Mouse (Mus musculus): Measurements from ENCODE around the gene Gin1.
"Not testable (repeated sequence)": the region's sequence is repeated elsewhere in the genome, so short reads cannot be mapped to it uniquely, and the experiment has no call there.

Gene Gin1

DNA sequence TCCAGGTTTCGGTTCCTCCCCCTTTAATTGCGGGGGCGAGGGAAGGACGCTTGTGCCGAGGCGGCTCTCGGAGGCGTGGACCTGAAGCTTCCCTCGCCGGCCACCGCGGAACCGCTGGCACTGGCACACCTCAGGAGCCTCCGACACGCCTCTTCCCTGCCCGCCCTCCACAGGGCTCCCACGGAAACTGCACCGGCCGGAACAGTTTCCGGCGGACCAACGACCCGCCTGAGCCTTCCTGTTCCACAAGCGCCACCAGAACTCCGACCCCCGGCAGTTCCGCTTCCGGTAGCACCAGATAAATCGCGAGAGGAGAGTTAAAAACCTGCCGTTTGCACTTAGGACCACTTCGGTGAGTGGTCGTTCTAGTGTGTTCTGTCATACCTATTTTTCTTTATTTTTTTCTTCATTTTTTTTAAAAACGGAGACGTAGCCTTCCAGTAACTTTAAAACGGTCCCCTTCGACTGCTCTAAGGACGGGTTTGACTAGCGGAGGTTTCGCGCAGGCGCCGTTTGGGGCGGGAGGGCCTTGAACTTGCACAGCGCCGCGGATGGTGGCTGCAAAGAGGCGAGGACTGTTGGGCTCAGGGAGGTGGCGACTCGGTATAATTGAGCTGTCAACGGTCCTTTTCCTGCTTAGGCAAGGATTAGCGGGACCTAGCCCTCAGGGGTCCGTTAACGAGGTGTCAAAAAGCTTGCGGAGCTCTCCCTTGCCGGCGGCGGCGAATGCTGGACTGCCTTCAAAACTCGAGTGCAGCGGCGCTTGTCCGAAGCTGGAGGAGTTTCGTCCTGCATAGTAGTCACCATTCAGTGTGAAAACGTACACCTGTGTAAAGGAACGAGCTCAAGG, at the start of gene Gin1, which contains the start of gene Ppip5k2:
TSS of gene Gin1 (plus strand) at position 269 of the 850 bp plus-strand sequence.
TSS of gene Ppip5k2 (minus strand) at position 508 of the 850 bp plus-strand sequence.
- DNase-seq (ENCODE audit: low read depth, low spot score), result peak; percentile 90

DNA sequence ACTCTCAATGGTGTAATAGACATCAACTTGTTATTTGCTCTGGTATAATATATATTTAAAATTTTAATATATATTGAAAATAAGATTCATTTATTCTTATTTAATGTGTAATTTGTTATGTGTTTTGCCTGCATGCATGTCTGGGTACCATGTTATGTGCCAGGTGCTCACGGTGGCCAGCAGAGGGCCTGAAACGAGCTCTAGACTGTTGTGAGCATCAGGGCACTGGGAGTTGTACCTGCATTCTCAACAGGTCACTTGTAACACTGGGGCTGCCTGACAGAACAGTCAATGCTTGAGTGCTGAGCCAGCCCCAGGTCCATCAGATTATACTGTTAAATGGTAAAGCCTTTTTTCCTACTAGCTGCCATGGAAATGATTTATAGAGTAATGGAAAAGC, 43.2 kb upstream of the Gin1 start:
- no peak for DNase-seq (ENCODE audit: low read depth, low spot score)

DNA sequence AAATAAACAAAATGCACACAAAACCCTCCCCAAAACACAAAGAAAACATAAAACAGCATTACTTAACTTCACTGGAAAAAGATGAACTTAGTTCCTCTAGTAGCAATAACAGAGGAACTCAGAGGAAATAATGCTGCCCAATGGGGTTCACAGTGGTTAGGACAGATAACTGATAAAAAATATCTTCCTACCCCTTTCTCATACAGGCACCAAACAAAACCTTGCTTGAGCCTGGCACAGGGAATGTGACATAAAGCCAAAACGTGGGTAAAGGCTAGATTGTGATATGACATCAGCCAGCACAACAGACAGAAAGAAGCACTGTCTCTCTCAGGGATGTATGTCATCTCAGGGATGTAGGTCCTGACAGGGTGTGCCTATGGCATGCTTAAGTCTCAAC, 40.6 kb upstream of the Gin1 start:
- DNase-seq (ENCODE audit: low read depth, low spot score), result no peak

DNA sequence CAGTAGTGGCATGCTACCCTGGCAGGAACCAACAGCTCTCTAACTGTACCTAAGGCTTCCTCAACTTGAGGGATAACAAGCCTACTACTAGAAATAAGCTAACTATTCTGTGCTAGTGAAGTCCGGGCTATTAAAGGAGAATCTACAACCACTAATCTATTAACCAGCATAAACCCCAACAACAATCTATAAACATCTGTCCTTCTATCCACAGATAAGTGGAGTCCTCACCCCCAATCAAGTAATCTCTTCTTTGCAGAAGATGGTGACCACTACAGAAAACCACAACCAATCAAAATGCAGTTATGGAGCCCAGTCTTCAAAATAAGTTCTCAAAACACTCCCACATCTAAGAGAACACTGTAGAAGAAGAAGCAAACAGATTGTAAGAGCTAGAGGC, 26.9 kb upstream of the Gin1 start:
- no peak for DNase-seq (ENCODE audit: low read depth, low spot score)

DNA sequence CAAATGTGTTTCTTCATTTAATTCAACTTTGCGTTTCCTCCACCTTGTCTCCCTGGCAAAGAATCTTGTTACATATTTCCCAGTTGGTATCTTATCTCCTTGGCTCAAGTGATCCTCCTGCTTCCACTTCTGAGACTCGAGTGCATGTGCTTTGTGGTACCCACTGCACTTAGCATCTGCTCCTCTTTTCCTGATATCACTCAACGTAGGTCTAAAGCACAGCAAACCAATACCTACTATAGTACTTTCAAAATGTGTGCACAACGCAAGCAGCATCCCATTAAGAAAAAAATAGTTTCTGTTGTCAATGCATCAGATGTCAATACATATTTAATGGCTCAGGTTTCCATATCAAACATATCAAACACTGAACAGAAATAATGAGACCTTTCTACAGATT, 24.3 kb upstream of the Gin1 start:
- no peak for DNase-seq (ENCODE audit: low read depth, low spot score)

DNA sequence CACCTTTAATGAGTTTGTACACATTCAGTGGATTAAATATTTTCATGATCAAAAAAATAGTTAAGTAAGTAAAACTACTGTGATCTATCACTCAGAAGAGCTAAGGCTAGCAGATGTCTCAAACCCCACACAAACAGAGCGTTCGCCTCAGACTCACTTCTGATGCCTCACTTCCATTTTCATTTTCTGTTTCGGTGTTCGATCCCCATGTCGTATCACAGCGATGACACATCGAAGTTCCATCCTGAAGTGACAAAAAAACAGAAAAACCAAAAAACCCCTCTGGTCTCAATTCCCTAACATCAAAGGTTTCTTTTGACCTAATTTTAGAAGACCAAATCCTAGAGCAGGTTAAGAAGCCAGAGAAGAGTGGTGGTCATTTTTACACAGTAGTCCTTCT, 23.7 kb upstream of the Gin1 start:
- no peak for DNase-seq (ENCODE audit: low read depth, low spot score)

DNA sequence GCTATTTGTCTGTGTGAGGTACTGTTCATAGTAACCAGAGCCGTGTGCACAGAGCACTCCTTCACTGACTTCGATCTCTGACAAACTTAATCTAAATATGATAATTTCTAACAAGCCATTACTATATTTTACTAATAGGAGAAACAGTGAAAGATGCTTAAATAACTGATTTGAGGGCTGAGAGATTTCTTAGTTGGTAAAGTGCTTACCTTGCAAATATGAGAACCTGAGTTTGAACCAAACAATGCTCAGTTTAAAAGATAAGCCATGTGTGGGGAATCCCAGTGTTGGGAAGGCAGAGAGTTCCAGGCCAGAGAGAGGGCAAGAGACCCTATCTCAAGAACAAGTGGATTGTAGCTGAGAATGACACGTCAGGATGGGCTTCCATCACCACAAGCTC, 21.8 kb upstream of the Gin1 start:
- no peak for DNase-seq (ENCODE audit: low read depth, low spot score)

DNA sequence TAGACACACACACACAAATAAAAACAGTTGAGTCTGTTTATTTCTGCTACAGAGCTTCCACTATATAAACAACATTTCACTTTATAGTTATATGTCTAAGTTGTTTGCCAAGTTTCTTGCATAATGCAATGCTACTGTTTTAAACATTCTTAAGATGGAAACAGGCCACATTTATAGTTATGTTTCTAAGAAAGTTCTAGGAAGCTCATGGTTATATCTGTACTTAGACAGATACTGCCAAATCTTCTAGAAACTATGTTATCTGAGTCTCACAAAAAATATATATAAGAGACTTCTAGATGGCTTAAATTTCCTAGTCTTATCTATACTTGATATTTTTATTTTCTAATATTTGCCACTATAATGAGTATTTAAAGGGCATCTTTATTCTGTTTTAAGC, 16.8 kb upstream of the Gin1 start:
- DNase-seq (ENCODE audit: low read depth, low spot score), result no peak

DNA sequence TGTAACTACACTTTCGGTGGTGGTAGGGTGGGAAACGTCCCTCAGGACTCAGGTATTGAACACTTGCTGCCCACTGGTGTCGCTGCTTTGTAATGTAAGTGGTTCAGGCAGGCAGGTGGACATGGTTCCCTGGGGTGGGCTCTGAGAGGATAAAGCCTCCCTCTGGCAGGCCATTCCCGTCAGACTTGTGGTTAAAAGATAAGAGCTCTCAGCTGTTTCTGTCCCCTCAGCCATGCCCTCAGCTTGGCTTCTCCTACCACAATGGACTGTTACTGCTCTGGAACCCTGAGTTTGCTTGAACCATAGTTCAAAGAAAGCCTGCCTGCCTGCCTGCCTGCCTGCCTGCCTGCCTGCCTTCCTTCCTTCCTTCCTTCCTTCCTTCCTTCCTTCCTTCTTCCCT, 15.6 kb upstream of the Gin1 start:
- no peak for DNase-seq (ENCODE audit: low read depth, low spot score)

DNA sequence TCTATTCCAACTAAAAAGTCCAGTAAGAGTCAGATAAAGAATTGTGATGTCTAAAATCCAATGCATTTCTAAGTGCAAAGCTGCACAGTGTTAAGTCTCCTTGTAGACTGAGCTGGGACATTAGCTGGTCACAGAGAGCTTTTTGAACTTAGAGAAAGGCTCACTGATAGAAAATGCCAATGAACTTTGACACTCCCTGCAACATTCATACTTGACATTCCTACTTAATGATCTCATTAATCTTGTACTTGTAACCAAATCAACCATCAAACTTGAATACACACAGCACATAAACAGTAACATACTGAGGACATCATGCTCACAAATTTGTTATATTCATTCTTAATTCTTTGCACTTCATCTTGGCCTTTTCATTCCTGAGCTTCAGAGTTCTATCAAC, 10.1 kb upstream of the Gin1 start:
- no peak for DNase-seq (ENCODE audit: low read depth, low spot score)

DNA sequence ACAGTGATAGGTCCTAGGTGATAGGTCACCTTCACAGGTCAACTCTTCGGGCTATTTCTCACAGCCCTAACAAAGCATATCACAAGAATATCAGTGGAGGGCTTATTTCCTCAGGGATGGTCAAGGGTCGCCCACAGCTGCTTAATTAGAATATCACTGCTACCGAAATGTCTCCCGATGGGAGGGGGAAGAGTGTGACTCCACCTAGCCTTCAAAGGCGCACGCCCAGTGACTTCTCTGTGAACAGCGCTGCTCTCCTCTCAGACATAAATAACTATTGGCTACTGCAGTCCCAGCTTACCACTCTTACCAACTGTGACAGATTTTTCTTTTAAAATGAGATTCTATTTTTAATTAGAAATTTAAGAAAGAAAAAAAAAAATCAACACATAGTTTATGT, 9.4 kb upstream of the Gin1 start:
- DNase-seq (ENCODE audit: low read depth, low spot score), result no peak

DNA sequence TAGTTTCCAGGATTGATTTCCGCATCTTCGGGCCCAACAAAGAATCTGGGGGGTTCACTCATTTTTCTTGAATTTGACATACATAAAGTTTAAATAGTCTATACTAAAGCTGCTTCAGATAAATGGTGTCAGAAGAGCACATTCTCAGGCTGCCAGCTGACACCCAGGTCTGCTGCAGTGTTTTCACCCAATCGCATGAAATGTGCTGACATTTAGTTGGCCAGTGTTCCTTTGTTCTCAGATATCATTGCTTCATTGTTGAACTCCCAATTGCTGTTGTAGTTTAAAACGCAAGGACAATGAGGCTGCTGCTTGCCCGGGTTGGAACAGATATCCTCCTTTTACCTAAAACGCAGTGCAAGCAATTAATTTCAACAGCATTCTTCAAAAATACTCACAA, 8.5 kb upstream of the Gin1 start:
- no peak for DNase-seq (ENCODE audit: low read depth, low spot score)

DNA sequence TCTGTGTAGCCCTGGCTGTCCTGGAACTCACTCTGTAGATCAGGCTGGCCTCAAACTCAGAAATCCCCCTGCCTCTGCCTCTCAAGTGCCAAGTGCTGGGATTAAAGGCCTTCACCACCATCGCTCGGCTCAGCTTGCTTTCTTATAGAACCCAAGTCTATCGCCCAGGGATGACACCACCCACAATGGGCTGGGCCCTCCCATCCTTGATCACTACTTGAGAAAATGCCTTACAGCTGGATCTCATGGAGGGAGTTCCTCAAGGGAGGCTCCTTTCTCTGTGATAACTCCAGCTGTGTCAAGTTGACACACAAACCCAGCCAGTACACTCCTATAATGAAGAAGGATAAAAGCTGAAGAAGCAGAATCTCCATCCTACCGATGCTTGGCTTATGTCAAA, 4.3 kb upstream of the Gin1 start:
- DNase-seq (ENCODE audit: low read depth, low spot score), result not testable (repeated sequence)

DNA sequence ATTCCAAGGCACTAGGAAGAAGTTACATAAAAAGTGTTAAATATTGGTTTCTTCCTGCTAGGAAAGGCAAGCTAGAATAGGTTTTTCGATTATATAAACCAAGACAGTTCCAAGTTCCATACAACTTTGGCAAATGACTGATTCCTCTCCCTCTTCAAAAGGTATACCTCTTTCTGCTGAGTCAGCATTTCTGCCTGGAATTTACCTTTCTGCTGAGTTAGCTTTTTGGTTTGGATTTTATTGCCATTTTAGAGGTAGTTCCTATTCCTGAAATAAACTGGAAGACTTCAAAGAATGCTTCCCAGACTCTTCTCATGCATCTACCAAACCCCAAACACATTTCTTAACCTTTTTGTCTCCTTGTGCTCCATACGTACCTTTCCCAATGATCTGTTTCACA, 1.9 kb upstream of the Gin1 start:
- DNase-seq (ENCODE audit: low read depth, low spot score), result no peak

DNA sequence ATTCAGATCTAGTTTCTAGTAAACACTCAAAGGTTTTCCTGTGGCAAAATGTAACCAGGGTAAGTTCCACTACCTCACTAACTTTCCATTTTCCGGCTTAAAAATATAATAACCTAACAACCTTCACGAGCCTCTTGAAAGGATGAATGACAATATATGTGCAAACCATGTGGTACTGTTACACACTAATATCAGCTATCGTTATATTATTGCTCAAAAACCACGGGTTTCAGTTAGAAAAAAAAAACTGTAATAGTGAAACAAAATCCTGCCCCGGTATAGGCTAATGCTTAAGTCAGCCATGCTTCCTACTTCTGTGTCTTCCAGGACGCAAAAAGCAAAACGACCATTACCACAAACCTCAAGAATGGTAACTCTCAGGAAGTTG, 1.1 kb upstream of the Gin1 start:
- no peak for DNase-seq (ENCODE audit: low read depth, low spot score)

DNA sequence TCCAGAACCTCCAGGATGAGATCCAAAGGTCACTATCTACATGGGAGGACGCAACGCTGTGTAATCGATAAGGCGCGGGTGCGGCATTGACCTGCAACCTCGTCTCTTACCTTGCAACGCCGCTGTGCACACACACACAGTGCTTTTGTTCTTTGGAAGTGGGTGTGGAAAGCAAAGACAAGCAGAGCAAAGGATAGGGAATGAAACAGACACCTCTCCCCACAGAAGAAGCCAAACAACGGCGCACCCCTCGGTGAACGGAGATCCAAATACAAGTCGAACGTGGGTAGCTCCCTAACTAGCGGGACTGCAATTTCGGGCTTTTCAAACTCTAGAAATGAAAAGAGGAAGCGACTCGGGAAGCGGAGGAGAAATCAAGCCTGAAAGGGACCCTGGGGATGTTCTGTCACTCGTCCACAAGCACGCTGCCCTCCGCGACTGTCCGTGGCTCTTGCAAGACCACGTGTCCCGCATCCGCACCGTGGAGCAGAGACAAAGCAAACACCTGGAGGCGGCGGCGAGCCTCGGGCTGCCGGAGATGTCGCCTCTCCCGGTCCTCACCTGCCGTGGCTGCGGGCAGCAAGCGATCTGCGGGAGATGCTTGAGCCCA, 573 bp upstream of the Gin1 start:
- DNase-seq (ENCODE audit: low read depth, low spot score), result peak; percentile 16

DNA sequence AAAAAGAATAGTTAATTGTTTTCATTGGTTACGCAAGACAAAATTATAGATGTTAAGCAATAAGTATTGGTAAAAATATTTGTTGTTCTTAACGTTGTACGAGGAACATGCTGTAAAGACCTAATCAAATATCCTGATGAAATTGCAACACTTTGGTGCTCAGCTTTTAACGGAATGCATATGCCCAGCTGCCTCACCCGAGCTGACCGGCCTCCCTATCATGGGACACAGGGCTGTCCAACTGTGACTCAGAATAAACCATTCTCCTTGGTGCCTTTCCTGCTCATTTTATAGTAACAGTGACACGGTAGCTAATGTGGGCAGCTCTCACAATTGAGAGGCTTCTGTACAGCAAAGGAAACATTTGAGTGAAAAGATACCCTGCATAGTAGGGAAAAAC, 1.1 kb downstream of the Gin1 start:
- DNase-seq (ENCODE audit: low read depth, low spot score), result no peak

DNA sequence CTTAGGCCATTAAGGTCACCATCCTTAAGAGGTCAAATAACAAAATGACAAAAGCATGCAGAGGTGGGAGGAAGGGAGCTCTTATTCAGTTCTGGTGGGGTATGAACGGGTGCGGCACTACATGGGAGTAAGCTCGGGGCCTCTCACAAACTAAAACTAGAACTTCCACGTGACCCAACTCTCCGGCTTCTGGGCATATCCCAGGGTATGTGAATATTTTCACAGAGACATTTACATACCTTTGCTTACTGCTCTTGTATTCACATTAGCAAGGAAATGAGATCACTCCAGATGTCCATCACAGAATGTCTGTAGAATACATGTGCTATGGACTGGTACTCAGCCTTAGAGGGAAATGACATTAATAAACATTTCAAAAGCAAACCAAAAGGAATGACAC, 1.8 kb downstream of the Gin1 start:
- no peak for DNase-seq (ENCODE audit: low read depth, low spot score)

DNA sequence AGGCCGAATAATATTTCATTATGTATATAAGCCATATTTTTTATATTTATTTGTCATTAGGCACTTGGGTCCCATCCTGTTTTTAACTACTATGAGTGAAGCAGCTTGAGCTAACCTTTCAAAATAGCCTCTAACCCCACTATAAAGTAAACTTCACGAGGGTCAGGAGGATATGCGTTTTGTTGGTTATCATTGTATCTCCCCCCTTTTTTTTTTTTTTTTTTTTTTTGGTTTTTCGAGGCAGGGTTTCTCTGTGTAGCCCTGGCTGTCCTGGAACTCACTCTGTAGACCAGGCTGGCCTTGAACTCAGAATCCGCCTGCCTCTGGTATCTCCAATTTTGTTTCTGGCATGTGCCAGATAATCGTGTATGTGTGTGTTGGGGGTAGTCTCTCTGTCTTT, 3.4 kb downstream of the Gin1 start:
- no peak for DNase-seq (ENCODE audit: low read depth, low spot score)

DNA sequence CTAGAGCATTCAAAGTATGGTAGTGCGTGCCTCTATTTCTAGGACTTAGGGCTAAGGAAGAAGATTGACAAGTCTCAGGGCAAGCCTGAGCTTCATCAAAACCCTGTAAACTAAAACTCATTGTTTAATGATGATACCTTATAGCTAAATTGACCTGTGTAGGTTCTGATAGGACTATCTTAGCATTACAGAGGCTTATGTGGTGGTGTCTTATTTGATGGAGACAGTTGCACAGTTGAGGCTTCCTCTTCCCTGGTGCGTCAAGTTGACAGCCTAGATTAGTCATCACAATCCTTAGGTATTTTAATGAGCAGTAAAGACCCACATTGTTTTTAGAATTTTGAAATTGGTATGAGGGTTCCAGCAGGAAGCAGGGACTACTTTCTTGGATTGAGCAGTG, 4.0 kb downstream of the Gin1 start:
- DNase-seq (ENCODE audit: low read depth, low spot score), result no peak

DNA sequence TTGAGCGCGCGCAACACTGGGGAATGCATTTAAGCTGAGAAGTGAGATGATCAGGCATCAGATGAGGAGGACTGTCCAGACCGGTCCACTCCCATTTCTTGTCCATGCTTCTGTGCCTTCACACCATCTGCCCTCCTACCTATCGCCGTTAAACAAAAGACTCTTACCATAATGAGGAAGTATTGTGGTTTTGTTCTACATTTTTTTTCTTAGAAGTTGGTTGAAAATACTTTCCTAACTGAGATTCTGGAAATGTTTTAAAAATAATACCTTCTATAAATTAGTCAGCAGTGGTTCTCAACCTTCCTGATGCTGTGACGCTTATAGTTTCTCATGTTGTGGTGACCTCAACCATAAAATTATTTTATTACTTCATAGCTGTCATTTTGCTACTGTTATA, 11.7 kb downstream of the Gin1 start:
- no peak for DNase-seq (ENCODE audit: low read depth, low spot score)

DNA sequence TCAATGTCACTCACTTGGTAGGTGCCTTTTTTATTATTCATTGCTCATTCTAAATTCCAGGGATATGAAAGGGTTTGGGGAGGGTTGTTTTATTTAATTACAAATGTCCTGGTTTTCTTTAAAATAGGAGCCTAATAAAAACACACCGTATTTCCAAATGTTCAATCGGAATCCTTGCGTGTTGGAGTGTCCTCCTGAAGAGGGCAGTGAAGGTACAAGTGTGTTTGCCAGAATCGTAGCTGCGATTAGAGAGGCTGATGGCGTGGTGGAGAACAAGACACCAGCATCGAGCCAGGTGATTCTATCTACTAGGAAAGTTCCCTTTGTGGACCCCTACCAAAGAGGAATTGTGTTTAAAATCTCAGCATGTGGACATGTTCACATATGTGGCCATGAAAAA, 15.0 kb downstream of the Gin1 start:
- no peak for DNase-seq (ENCODE audit: low read depth, low spot score)

DNA sequence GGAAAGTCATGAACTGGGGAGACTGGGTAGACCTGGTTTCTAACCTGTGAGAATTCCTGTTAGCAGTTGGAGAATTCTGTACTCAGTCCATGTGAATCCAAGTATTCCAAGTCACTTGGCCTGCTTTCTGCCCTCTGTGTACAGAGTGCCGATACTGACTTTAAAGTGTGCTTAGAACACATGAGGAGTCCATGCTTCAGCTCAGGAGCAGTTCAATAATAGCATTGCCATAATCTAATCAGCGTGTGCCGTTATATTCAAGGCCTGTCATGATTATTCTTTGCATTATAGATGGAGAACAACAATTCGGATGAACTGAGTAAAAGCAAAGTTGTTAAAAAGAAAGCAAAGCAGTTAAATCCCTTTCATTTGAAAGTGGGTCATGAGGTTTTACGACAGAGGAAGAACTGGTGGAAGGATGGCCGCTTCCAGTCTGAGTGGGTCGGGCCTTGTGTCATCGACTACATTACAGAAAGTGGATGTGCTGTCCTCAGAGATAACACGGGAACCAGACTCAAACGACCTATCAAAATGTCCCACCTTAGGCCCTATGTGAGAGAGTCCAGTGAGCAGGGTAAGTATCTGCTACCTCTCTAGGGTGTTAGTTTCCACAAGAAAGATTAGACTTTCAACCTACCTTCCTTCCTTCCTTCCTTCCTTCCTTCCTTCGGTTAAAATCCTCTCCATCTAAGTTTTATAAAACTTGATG, 15.9 kb downstream of the Gin1 start:
- DNase-seq (ENCODE audit: low read depth, low spot score), result no peak

Measured in embryo, embryonic 11.5 days (tissue).